Mouse (Mus musculus): ENCODE results near the gene Arhgap25.

- no peak for TF ChIP-seq POLR2A (IDR thresholded peaks at IDR 0.05; ENCODE audit: low read depth, low read length)
- TF ChIP-seq CTCF (IDR thresholded peaks at IDR 0.05; ENCODE audit: borderline replicate concordance, insufficient read depth, low read length): no peak
Measured at GRCm38 (mm10) chr6:87565166-87565565, 32.1 kb upstream of the Arhgap25 start.

Data from embryonic fibroblast, embryonic 13.5 days (primary cell).